Mouse (Mus musculus) lung, postnatal 25 days (tissue): ENCODE results near the gene Dohh.

Experiments
- DNase-seq: peaks from one replicate; pipeline ENCODE4 v3.0.0; 2022; ENCODE audit warnings: low spot score

Dohh gene

GRCm38 (mm10) chr10:81404720-81405119 is 20.5 kb downstream of the Dohh start:
- DNase-seq = no peak

- no peak for DNase-seq
Observed at GRCm38 (mm10) chr10:81405588-81406201, 21.5 kb downstream of the Dohh start.

GRCm38 (mm10) chr10:81406504-81407440 is 22.5 kb downstream of the Dohh start:
- DNase-seq = no peak

GRCm38 (mm10) chr10:81407539-81408423 is 23.6 kb downstream of the Dohh start:
- DNase-seq = peak; percentile 94

GRCm38 (mm10) chr10:81408424-81408729 is 24.1 kb downstream of the Dohh start:
- DNase-seq = no peak

- peak; percentile 94 for DNase-seq
Observed at GRCm38 (mm10) chr10:81408871-81409291, 24.7 kb downstream of the Dohh start.

GRCm38 (mm10) chr10:81409330-81409729 is 25.1 kb downstream of the Dohh start:
- no peak for DNase-seq

- DNase-seq = no peak
Observed at GRCm38 (mm10) chr10:81410350-81410749, 26.1 kb downstream of the Dohh start.

- DNase-seq = no peak
Observed at GRCm38 (mm10) chr10:81410981-81411380, 26.8 kb downstream of the Dohh start.

- DNase-seq = peak; percentile 81
Observed at GRCm38 (mm10) chr10:81411471-81412400, 27.5 kb downstream of the Dohh start.

- no peak for DNase-seq
Observed at GRCm38 (mm10) chr10:81412586-81413309, 28.5 kb downstream of the Dohh start.

- peak; percentile 93 for DNase-seq
Observed at GRCm38 (mm10) chr10:81413310-81414261, 29.4 kb downstream of the Dohh start.

GRCm38 (mm10) chr10:81414682-81415081 is 30.5 kb downstream of the Dohh start:
- DNase-seq = peak; percentile 79

GRCm38 (mm10) chr10:81415146-81415545 is 30.9 kb downstream of the Dohh start:
- no peak for DNase-seq

- no peak for DNase-seq
Observed at GRCm38 (mm10) chr10:81415549-81416310, 31.5 kb downstream of the Dohh start.

- DNase-seq = peak; percentile 83
Observed at GRCm38 (mm10) chr10:81416581-81417226, 32.5 kb downstream of the Dohh start.

GRCm38 (mm10) chr10:81417227-81418215 is 33.3 kb downstream of the Dohh start:
- no peak for DNase-seq
